Mouse (Mus musculus): ENCODE measurements at regions not wholly inside any gene's neighbourhood (a gene's known extent, or its start where the extent isn't known, plus 50 kb on each side); places are given as distances from the start of the nearest gene placed in this dataset.

GRCm38 (mm10) chr8:9152313-9152925 is 462.1 kb upstream of the Arglu1 start:
- no peak for DNase-seq (ENCODE audit: low spot score)

DNA sequence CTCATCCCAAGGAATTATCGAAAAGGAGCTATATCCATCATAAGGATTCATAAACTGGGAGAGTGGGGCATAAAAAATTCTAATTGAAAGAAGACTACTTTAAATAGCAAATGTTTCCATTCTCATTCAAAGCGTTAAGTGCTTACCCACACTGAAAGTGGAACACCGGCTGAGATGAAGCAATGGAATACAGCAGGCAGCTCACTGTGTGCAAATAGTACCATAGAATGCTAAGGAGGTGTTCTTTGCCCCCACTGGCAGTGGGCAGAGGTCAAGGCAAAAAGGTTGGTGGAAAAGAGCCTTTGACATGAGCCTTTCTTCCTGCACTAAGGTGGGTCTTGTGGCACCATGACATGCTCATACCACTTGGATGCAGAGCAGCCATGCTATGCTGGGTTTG is 454.0 kb upstream of the Arglu1 start:
- DNase-seq (ENCODE audit: low spot score), result no peak

DNA sequence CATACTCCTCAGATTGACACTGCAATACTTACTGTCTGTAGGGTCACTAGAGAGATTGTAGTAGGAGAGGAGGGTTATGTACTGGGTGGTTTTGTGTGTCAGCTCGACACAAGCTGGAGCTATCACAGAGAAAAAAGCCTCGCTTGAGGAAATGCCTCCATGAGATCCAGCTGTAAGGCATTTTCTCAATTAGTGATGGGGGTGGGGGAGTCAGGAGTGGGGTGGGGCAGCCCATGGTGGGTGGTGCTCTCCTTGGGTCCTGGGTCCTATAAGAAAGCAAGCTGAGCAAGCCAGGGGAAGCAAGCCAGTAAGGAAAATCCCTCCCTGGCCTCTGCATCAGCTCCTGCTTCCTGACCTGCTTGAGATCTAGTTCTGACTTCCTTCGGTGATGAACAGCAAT is 449.5 kb upstream of the Arglu1 start:
- DNase-seq (ENCODE audit: low spot score), result no peak

- no peak for DNase-seq (ENCODE audit: low spot score)
These were observed 448.8 kb upstream of the Arglu1 start for GRCm38 (mm10) chr8:9139059-9139620.

GRCm38 (mm10) chr8:9133758-9134157 is 443.4 kb upstream of the Arglu1 start:
- no peak for DNase-seq (ENCODE audit: low spot score)

GRCm38 (mm10) chr8:9132612-9133218 is 442.4 kb upstream of the Arglu1 start:
- no peak for DNase-seq (ENCODE audit: low spot score)

- no peak for DNase-seq (ENCODE audit: low spot score)
These were observed 440.9 kb upstream of the Arglu1 start for GRCm38 (mm10) chr8:9131249-9131648.

- no peak for DNase-seq (ENCODE audit: low spot score)
These were observed 434.2 kb upstream of the Arglu1 start for GRCm38 (mm10) chr8:9124503-9124902.

DNA sequence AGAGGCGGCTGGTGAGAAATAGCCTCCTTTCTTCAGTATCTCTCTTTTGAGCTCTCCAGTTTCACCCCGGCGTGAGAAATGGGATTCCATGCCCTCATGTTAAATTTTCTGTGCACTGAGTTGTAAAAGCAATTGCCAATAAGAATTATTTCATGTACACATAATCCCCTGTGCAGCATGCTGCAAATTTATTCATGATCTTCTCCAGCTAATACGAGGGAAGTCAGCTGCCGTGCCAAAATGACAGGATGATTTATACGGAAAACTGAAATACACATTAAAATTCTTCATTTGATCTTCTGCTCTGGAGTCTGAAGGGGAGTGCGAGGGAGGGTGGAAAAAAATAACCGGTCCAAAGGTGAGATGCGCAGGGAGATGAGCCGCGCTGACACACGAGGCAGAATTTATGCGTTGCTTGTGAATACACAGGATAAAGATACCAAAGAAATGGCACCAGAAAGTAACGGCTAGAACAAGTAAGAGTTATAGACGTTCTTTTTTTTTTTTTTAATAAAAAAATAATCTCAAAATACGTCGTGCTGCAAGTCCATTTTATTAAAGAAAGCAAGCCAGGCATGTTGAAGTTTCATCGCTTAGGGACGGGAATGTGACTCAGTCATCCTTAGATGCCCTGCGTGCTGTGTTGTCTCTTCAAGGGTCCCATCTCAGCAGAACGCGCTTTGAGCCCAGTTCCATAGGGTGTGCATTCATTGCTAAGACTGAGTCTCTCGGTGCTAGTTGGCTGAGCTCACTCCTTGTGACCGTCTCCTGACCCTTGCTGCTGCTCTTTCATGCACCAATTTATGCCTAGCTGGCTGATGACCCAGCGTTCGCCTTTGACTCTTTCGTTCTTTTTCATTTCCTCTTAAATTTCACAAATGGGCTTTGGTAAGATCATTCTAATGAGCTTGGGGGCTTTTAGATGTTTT is 427.8 kb upstream of the Arglu1 start:
- DNase-seq (ENCODE audit: low spot score), result no peak

DNA sequence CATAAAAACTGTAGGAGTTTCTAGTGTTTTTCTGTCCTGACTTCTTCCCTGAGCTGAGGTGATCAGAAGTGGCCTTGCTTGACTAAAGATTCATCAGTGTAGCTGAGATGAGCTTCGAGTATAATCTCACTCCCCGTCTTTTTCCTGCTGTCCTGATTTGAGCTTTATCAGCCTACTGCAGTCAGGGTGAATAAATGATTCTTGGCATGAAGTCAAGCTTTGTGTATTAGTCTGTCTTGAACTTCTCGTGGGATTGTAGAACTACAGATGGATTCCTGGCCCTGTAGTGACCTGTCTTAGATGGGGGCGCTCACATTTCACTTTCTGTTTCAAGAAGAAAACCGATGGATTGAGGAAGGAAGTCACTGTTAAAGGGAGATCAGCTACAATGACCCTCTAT is 405.7 kb upstream of the Arglu1 start:
- DNase-seq (ENCODE audit: low spot score), result no peak

- no peak for DNase-seq (ENCODE audit: low spot score)
These were observed 403.7 kb upstream of the Arglu1 start for GRCm38 (mm10) chr8:9094002-9094401.

GRCm38 (mm10) chr8:9093356-9093755 is 403.0 kb upstream of the Arglu1 start:
- DNase-seq (ENCODE audit: low spot score), result no peak

- DNase-seq (ENCODE audit: low spot score), result no peak
These were observed 382.4 kb upstream of the Arglu1 start for GRCm38 (mm10) chr8:9072724-9073123.

- DNase-seq (ENCODE audit: low spot score), result no peak
These were observed 382.0 kb upstream of the Arglu1 start for GRCm38 (mm10) chr8:9072286-9072685.

GRCm38 (mm10) chr8:9070953-9071352 is 380.6 kb upstream of the Arglu1 start:
- DNase-seq (ENCODE audit: low spot score), result no peak

DNA sequence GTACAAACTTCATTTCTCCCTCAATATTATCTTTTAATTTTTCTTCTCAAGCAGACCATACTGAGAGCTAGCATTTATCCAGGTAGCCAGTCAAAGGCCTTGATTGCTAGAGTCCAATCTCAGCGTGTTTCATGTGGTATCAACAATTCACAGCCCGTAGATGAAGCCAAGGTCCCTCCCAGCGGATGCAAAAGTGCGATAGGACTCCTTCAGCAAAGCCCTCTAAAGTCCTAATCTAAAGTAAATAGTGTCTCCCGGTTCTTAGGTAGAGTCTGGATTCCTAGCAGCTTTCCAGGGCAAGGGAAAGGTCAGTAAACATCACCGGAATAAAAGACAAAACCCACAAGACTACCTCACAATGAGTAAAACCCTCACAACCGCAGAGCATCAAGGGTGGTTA is 379.5 kb upstream of the Arglu1 start:
- DNase-seq (ENCODE audit: low spot score), result no peak

DNA sequence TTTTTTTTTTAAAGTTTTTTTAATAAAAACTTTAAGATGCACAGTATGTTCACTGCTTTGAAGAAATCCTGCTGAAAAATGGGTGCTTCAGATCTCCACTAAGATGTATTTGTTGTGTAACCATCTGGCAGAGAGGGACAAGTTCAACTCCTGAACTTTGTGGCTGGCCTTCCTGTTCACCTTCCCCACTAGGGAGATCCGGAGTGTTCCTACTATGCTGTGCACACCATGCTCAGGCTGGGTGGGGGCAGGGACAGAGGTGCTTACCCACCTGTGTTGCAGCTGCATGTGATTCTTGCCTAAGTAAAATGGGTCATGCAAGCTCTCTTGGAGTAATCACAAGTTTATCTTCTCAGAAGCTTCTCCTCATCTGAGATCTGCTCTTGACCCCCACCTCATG is 377.4 kb upstream of the Arglu1 start:
- DNase-seq (ENCODE audit: low spot score), result no peak

DNA sequence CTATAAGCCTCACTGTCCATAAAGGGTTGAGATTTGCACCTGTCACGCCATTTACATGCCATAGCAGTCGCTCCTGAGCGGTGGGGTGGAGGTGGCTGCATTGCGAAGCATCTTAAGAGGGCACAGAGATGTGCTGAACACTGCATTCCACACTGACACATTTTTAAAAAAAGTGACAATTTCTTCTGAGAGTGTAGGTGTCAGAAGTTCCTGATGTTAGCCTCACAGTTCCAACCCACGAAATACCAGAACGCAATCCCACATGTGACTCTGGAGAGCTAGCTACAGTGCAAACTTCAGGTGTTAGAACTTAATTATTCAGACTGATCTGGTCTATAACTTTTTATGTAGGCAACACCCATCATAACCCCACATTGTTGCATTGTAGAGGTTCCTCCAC is 369.8 kb upstream of the Arglu1 start:
- no peak for DNase-seq (ENCODE audit: low spot score)

DNA sequence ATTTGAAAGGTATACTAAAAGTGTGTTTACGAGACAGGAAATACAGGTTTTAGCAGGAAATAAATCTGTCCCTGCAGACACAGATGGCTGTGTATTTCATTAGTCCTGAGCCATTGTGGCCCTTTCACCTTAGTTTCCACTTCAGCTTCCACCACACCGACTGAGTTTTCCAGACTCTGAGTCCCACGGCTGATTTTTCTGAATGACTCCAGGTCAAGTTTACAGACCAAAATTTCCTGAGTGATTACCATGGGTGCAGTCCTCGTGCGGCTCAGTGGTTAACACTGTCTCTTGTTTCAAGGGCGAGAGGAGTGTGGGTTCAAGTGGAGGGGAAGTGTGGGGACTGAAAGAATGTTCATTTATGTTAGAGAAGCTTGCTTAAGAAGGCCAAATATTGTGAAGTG is 365.1 kb upstream of the Arglu1 start:
- DNase-seq (ENCODE audit: low spot score), result no peak

- DNase-seq (ENCODE audit: low spot score), result no peak
These were observed 364.5 kb upstream of the Arglu1 start for GRCm38 (mm10) chr8:9054801-9055200.

DNA sequence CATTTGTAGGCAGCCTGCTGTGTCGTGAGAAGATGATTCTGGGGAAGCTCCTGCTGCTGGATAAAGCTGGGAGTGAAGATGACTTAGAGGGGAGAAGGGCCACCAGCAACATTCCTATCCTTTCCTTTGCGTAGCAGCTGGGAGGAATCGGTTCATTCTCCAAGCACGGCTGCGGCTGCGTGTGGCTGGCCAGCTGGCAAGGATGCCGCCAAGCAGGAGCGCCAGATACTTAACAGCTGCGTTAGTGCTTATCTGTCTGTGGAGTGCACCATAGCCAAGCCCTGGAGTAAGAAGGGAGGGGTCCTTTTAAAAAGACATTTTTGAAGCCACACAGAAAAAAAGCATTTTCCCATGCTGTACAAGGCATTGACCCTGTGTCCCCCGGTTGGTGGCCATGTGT is 361.4 kb upstream of the Arglu1 start:
- no peak for DNase-seq (ENCODE audit: low spot score)

GRCm38 (mm10) chr8:9050740-9051475 is 360.6 kb upstream of the Arglu1 start:
- no peak for DNase-seq (ENCODE audit: low spot score)
